Mouse (Mus musculus) kidney, embryonic 14.5 days (tissue): Measurements from ENCODE around the gene A4galt. TPM values are rescaled to one million over a fixed set of nuclear protein-coding genes. Genes with fewer than 3 reads are reported as not detected.

Source experiments
- ATAC-seq: fragments of 200-750 bp; cut with Nextera tagmentation; 2 replicates; pipeline ENCODE4 v1.8.0; 2017; ENCODE audit warnings: moderate number of reproducible peaks, mild to moderate bottlenecking, moderate TSS enrichment, moderate library complexity; ENCODE audit not compliant: low FRiP score, low TSS enrichment
- H3K27ac ChIP-seq: fragments of 300-500 bp; sonication (generic); 2 replicates; pipeline ENCODE4 v1.5.1; 2014; ENCODE audit warnings: low read depth, mild to moderate bottlenecking, low read length, moderate library complexity, mixed read lengths
- H3K27me3 ChIP-seq: fragments of 300-500 bp; sonication (generic); 2 replicates; pipeline ENCODE4 v1.6.1; 2014; ENCODE audit warnings: mild to moderate bottlenecking, low read length; ENCODE audit not compliant: control insufficient read depth, insufficient read depth
- H3K36me3 ChIP-seq: fragments of 300-500 bp; sonication (generic); 2 replicates; pipeline ENCODE4 v1.6.1; 2014; ENCODE audit warnings: low read length, mixed read lengths; ENCODE audit not compliant: control insufficient read depth, insufficient read depth
- H3K4me1 ChIP-seq: fragments of 300-500 bp; sonication (generic); 2 replicates; pipeline ENCODE4 v1.6.1; 2014; ENCODE audit warnings: low read length, mixed read lengths; ENCODE audit not compliant: control insufficient read depth, insufficient read depth
- H3K4me2 ChIP-seq: fragments of 300-500 bp; sonication (generic); replicated peaks from 2 replicates; pipeline ENCODE4 v1.6.1; 2014; ENCODE audit warnings: low read depth, mild to moderate bottlenecking, low read length
- H3K4me3 ChIP-seq: fragments of 300-500 bp; sonication (generic); 2 replicates; pipeline ENCODE4 v1.5.1; 2014; ENCODE audit warnings: mild to moderate bottlenecking, low read length
- H3K9ac ChIP-seq: fragments of 300-500 bp; sonication (generic); 2 replicates; pipeline ENCODE4 v1.6.1; 2014; ENCODE audit warnings: low read depth, mild to moderate bottlenecking, low read length, moderate library complexity
- H3K9me3 ChIP-seq: fragments of 300-500 bp; sonication (generic); 2 replicates; pipeline ENCODE4 v1.6.1; 2016; ENCODE audit warnings: low read length; ENCODE audit not compliant: control insufficient read depth
- WGBS: fragments of 180-500 bp; shearing (Covaris S2); extraction: QIAGEN DNeasy Blood & Tissue Kit; methylation state at CpG from one replicate; pipeline ENCODE4 v1.1.7; 2014; 5-methylcytosine and 5-hydroxymethylcytosine counted together
- polyA plus RNA-seq: library from polyadenylated mRNA; unstranded; fragments of >200 nt; fragmentation: Nextera tagmentation; extraction: Ambion mirVana; gene quantifications from 2 replicates; pipeline ENCODE4 v1.2.1, GENCODE M21; 2014

Gene A4galt
- polyA plus RNA-seq, 1 experiment from 2014 or later: 19.9 TPM

- ATAC-seq: peak; percentile 41; the same call in 1 of the 2 replicates
- no peaks in the 10 kb centered on the region for H3K36me3 ChIP-seq
- WGBS: 76% methylated on average over 7 of the region's 7 CpGs
- no peak overlapping the region for H3K4me3 ChIP-seq
- H3K27ac ChIP-seq: peak overlapping the region; percentile 53; the same call in 1 of the 2 replicates
- H3K4me1 ChIP-seq: no peaks in the 10 kb centered on the region
- H3K4me2 ChIP-seq: no peak overlapping the region
- H3K9me3 ChIP-seq: no peaks in the 10 kb centered on the region
- H3K9ac ChIP-seq: no peak overlapping the region
- peaks cover 18% of the 10 kb centered on the region for H3K27me3 ChIP-seq
Measured at GRCm38 (mm10) chr15:83255944-83256343, 4.4 kb upstream of the A4galt start.

DNA sequence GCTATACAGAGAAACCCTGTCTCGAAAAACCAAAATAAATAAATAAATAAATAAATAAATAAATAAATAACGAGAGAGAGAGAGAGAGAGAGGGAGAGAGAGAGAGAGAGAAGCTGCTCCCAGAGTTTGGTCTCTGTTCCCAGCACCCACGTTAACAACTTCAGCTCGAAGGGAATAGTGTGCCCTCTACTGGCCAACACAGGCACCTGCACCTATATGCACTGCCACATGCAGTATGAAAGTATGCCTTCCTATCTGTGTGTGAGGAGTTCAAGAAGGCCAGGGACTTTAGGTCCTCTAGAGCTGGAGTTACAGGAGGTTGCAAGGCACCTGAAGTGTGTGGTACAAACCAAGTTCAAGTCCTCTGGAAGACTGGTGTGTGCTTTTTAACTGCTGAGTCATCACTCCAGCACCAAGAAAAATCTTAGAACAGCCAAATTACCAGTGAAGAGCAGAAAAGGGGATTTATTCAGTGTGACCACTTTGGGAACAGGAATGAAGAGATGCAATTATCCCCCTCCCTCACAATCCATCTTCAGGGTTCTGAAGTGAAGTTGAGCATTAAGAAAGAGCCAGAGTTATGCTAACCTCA, 3.7 kb upstream of the A4galt start:
- Histone ChIP-seq H3K27me3 (peaks cover 24% of the 10 kb centered on the region), H3K36me3 (no peaks in the 10 kb centered on the region), H3K27ac (peak overlapping the region; percentile 53; the same call in 1 of the 2 replicates), H3K4me3 (no peak overlapping the region), H3K4me2 (no peak overlapping the region), H3K9me3 (no peaks in the 10 kb centered on the region), H3K4me1 (0 out of 2 replicates have a peak, but pooled peaks cover 3% of the 10 kb centered on the region), H3K9ac (no peak overlapping the region)
- 92% methylated on average over 3 of the region's 4 CpGs for WGBS
- ATAC-seq: no peak

GRCm38 (mm10) chr15:83254372-83255070, 2.9 kb upstream of the A4galt start:
- no peak for ATAC-seq
- H3K27ac ChIP-seq: no peak overlapping the region; the same call in 1 of the 2 replicates
- no peaks in the 10 kb centered on the region for H3K9me3 ChIP-seq

GRCm38 (mm10) chr15:83252060-83252459, 486 bp upstream of the A4galt start:
- H3K4me3 ChIP-seq: peak overlapping the region; percentile 68; the same call in 1 of the 2 replicates
- H3K4me2 ChIP-seq: no peak overlapping the region; the same call in 1 of the 2 replicates
- no peak overlapping the region for H3K27ac ChIP-seq
- H3K4me1 ChIP-seq: 0 out of 2 replicates have a peak, but pooled peaks cover 3% of the 10 kb centered on the region
- no peaks in the 10 kb centered on the region for H3K36me3 ChIP-seq
- H3K9me3 ChIP-seq: no peaks in the 10 kb centered on the region
- 66% methylated on average over 14 of the region's 14 CpGs for WGBS
- H3K27me3 ChIP-seq: peaks cover 26% of the 10 kb centered on the region
- no peak overlapping the region for H3K9ac ChIP-seq
- ATAC-seq: no peak

More at GRCm38 (mm10) chr15:83254372-83255070, 2.9 kb upstream of the A4galt start:
- Histone ChIP-seq H3K4me1 (0 out of 2 replicates have a peak, but pooled peaks cover 3% of the 10 kb centered on the region), H3K36me3 (no peaks in the 10 kb centered on the region), H3K4me3 (no peak overlapping the region), H3K27me3 (peaks cover 26% of the 10 kb centered on the region), H3K4me2 (no peak overlapping the region), H3K9ac (no peak overlapping the region)
- WGBS: 68% methylated on average over 10 of the region's 10 CpGs

DNA sequence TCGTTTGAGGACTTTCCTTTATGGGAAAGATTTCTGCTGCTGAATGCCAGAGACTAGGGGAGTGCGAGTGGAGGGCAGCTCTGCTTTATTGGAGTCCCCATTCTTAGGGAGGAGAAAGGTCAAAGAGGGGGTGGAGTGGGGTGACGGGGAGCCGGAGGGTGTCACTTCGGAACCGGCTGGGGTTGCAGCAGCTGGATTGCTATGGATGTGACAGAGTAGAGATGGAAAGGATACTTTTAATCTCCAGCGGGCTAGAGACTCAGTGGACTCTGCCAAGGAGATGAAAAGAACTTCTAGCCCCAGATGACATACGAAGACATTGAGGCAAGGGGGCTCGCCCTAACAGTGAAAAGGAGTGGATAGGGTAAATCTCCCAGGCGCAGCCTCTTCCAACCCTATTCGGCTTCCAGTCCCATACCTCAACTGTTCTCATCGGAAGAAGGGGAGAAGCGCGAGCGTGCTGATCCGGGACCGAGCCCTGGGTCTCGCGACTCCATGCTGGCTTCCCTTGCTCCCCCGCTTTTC, 861 bp downstream of the A4galt start:
- no peak overlapping the region for H3K27ac ChIP-seq
- H3K9me3 ChIP-seq: no peaks in the 10 kb centered on the region
- no peaks in the 10 kb centered on the region for H3K36me3 ChIP-seq
- 0 out of 2 replicates have a peak, but pooled peaks cover 3% of the 10 kb centered on the region for H3K4me1 ChIP-seq
- peak overlapping the region; percentile 68 for H3K4me3 ChIP-seq
- WGBS: 3% methylated on average over 20 of the region's 20 CpGs
- no peak; the same call in 1 of the 2 replicates for ATAC-seq
- H3K4me2 ChIP-seq: peak overlapping the region; percentile 94
- H3K27me3 ChIP-seq: peaks cover 26% of the 10 kb centered on the region
- H3K9ac ChIP-seq: peak overlapping the region; percentile 74

- Histone ChIP-seq H3K4me1 (0 out of 2 replicates have a peak, but pooled peaks cover 3% of the 10 kb centered on the region), H3K27ac (no peak overlapping the region), H3K4me2 (no peak overlapping the region), H3K4me3 (peak overlapping the region; percentile 68; the same call in 1 of the 2 replicates), H3K9ac (0 out of 2 replicates have a peak overlapping the region, but pooled peaks have one; percentile 74), H3K36me3 (no peaks in the 10 kb centered on the region), H3K27me3 (peaks cover 26% of the 10 kb centered on the region), H3K9me3 (no peaks in the 10 kb centered on the region)
- ATAC-seq: no peak
- WGBS: 92% methylated on average over 12 of the region's 12 CpGs
Measured at GRCm38 (mm10) chr15:83249535-83250287, 1.9 kb downstream of the A4galt start.

- Histone ChIP-seq H3K27me3 (peaks cover 26% of the 10 kb centered on the region), H3K4me2 (no peak overlapping the region), H3K4me1 (0 out of 2 replicates have a peak, but pooled peaks cover 3% of the 10 kb centered on the region), H3K36me3 (no peaks in the 10 kb centered on the region), H3K9ac (no peak overlapping the region), H3K27ac (no peak overlapping the region), H3K4me3 (no peak overlapping the region), H3K9me3 (no peaks in the 10 kb centered on the region)
- 57% methylated on average over 14 of the region's 14 CpGs for WGBS
- no peak for ATAC-seq
Measured at GRCm38 (mm10) chr15:83248236-83248844, 3.2 kb downstream of the A4galt start.

DNA sequence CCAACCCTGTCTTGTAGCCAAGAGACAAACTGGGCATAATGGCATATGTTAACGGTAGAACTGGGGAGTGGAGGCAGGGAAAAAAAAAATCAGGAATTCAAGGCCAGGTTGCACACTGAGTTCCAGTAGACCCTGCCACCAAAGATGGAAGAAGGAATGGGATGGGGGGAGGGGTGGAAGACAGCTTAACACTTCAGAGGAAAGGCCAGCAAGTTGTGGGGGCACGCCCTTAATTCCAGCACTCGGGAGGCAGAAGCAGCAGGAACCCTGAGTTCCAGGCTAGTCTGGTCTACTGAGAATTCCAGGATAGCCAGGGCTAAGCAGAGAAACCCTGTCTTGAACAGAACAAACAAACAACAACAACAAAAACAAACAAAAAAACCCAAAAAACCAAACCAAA, 7.2 kb downstream of the A4galt start:
- 65% methylated on average over 3 of the region's 3 CpGs for WGBS

More for the DNA sequence above, 7.2 kb downstream of the A4galt start:
- H3K27ac ChIP-seq: no peak overlapping the region
- ATAC-seq: no peak
- H3K4me3 ChIP-seq: no peak overlapping the region
- H3K36me3 ChIP-seq: no peaks in the 10 kb centered on the region
- no peak overlapping the region for H3K9ac ChIP-seq
- H3K27me3 ChIP-seq: no peaks in the 10 kb centered on the region
- H3K4me1 ChIP-seq: no peaks in the 10 kb centered on the region
- H3K9me3 ChIP-seq: no peaks in the 10 kb centered on the region
- H3K4me2 ChIP-seq: no peak overlapping the region
